Mouse (Mus musculus): ENCODE results near the gene Plekhj1. TPM values are rescaled to one million over a fixed set of nuclear protein-coding genes. Genes with fewer than 3 reads are reported as not detected.
"Not testable (repeated sequence)": the region's sequence is repeated elsewhere in the genome, so short reads cannot be mapped to it uniquely, and the experiment has no call there.

The Plekhj1 gene
- total RNA-seq, 2 experiments from 2014 or later: 21.4 to 23.1 TPM

GRCm38 (mm10) chr10:80827063-80827869 lies 28.8 kb upstream of the Plekhj1 start:
- intact Hi-C loops (cut with DNase I; ENCODE audit: low total_unique reads): loop anchor here (5.0 kb wide), 1 partner anchor 35 kb away; no protein-coding TSS in a partner anchor
- DNase-seq: no peak

GRCm38 (mm10) chr10:80826151-80827062 lies 28.0 kb upstream of the Plekhj1 start, which contains the start of gene Oaz1:
Gene Oaz1, plus strand, starts transcription at chr10:80826656.
- DNase-seq: peak; percentile 98
- intact Hi-C loops (cut with DNase I; ENCODE audit: low total_unique reads): loop anchor here (5.0 kb wide), 1 partner anchor 36 kb away; no protein-coding TSS in a partner anchor

GRCm38 (mm10) chr10:80824827-80825226 lies 26.4 kb upstream of the Plekhj1 start:
- intact Hi-C loops (cut with DNase I; ENCODE audit: low total_unique reads): loop anchor here (5.0 kb wide), 1 partner anchor 37 kb away; no protein-coding TSS in a partner anchor
- no peak for DNase-seq

DNA sequence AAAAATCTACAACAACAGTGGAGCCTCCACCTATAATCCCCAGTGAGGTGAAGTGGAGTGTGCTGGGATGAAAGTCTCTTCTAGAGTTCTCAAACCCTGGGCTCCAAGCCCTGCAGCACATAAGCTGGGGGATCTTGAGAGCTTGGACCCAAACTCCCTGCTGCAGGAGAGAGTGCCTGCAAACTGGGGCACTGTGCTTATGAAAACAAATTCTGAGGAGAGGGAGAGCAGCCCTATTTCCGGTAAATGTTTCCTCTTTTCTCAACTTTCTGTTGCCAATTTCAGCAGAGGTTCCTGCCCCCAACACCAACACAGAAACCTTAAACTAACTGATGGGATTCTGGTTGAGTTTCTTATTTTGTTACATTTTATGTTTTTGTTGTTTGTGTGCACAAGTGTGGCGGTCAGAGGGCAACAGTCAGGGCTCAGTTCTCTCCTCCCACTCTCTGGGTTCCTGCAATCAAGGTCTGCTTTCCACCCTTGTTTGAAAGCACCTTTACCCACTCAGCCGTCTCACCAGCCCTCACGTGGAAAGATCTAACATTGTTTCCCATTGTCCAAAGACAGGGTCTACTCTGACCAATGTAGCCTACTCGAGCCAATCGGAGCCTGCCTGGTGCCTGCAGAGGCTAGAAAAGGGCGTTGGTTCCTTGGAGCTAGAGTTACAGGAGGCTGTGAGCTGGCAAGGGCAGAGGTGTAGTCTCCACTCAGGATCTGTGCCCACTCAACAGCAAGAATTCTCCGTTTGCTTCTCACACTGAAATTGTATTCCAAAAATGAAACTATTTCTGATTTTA lies 25.6 kb upstream of the Plekhj1 start:
- intact Hi-C loops (cut with DNase I; ENCODE audit: low total_unique reads): loop anchor here (2.0 kb wide), 1 partner anchor 53 kb away; no protein-coding TSS in a partner anchor
- DNase-seq: no peak

- intact Hi-C loops (cut with DNase I; ENCODE audit: low total_unique reads): loop anchor here (2.0 kb wide), 1 partner anchor 53 kb away; no protein-coding TSS in a partner anchor
- no peak for DNase-seq
Measured at GRCm38 (mm10) chr10:80823316-80823715, 24.9 kb upstream of the Plekhj1 start.

DNA sequence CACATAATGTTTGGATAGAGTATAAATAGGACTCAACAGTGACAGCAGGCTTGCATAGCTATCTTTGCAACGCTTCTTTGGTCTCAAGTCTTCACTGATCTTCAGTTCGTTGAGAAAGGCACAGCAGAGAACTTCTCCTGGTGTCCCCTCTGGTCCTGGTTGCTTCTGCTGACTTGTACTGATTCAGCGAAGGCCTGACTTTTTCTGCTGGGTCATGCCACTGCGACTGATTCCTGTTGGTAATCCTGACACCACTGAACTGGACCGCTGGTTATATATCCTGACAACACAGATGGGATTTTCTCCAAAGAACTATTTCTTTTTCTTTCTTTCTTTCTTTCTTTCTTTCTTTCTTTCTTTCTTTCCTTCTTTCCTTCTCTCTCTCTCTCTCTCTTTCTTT lies 24.1 kb upstream of the Plekhj1 start:
- DNase-seq: no peak
- intact Hi-C loops (cut with DNase I; ENCODE audit: low total_unique reads): loop anchor here (2.0 kb wide), 1 partner anchor 54 kb away; no protein-coding TSS in a partner anchor

- DNase-seq: no peak
- intact Hi-C loops (cut with DNase I; ENCODE audit: low total_unique reads): loop anchor here (2.0 kb wide), 1 partner anchor 55 kb away; no protein-coding TSS in a partner anchor
Measured at GRCm38 (mm10) chr10:80821991-80822390, 23.6 kb upstream of the Plekhj1 start.

GRCm38 (mm10) chr10:80819406-80819805 lies 21.0 kb upstream of the Plekhj1 start:
- intact Hi-C loops (cut with DNase I; ENCODE audit: low total_unique reads): no loop called here
- no peak for DNase-seq

DNA sequence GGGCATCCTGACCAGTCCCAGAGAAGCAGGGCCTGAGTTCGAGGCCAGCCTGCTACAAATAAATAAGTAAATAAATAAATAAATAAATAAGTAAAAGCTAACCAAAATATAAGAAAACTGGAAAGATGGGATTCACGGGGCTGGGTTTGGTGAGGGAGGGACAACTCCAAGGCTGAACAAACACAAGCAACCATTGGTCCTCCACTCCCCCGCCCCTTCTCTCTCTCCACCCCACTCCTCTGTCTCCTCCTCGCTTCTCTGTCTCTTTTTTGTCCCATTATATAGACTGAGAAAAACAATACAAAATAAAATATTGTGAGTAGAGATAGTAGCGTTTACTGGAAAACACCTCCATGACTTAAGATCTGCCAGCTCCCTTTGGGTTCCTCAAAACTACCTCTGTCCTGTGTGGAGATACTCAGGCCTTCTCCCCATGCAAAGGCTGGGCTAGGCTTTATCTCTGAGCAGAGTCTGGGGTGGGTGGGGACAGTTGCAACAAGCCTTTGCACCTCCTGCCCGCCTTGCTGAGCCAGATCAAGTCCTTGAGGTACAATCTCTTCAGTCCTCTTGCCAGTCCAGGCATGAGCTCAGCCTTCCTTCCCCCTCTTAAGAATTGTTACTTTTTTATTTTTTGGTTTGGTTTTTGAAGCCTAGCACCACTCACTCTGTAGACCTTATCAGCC lies 20.3 kb upstream of the Plekhj1 start:
- intact Hi-C loops (cut with DNase I; ENCODE audit: low total_unique reads): no loop called here
- DNase-seq: no peak

- intact Hi-C loops (cut with DNase I; ENCODE audit: low total_unique reads); DNase-seq: not testable (repeated sequence)
Measured at GRCm38 (mm10) chr10:80817955-80818354, 19.5 kb upstream of the Plekhj1 start.

DNA sequence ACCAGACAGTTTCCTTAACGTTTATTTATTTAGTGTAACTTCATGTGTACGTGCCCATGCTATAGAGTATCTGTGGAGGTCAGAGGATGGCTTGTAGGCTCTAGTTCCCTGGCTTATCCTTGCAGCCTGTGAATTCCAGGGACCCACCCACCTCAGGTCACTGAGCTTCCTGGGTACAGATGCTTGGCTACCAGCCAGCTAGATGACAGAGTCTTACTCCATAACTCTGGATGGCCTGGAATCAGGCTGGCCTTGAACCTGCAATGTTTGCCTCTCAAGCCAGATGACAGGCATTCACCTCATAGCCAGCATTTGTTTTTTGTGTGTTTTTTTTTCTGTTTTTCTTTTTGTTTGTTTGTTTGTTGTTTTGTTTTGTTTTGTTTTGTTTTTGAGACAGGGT lies 18.7 kb upstream of the Plekhj1 start:
- no peak for DNase-seq
- intact Hi-C loops (cut with DNase I; ENCODE audit: low total_unique reads): no loop called here

- DNase-seq; intact Hi-C loops (cut with DNase I; ENCODE audit: low total_unique reads): not testable (repeated sequence)
Measured at GRCm38 (mm10) chr10:80816303-80816702, 17.9 kb upstream of the Plekhj1 start.

- no peak for DNase-seq
- intact Hi-C loops (cut with DNase I; ENCODE audit: low total_unique reads): no loop called here
Measured at GRCm38 (mm10) chr10:80814800-80815199, 16.4 kb upstream of the Plekhj1 start.

DNA sequence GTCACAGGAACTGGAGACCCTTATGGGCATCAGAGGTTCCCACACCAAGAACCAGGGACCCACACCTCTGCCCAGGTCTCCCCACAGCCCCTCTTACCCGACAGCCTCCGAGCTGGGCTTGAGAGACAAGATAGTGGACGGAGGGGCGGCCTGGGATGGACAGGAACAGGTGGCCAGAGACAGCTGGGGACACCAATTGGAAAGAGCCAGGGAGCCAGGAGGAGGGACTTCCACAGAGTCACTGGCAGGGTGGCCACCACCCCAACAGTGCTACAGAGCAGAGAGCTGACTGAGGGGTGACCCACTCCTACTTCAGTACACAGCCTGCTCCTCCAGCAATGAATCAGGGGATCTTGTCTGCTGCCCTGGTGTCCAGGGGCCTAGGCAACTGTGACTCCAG lies 14.9 kb upstream of the Plekhj1 start, which contains the start of gene Jsrp1:
Jsrp1 (minus strand) TSS at position 133 of the 400 bp plus-strand sequence.
- intact Hi-C loops (cut with DNase I; ENCODE audit: low total_unique reads): no loop called here
- peak; percentile 83 for DNase-seq

GRCm38 (mm10) chr10:80812391-80813041 lies 14.1 kb upstream of the Plekhj1 start:
- intact Hi-C loops (cut with DNase I; ENCODE audit: low total_unique reads): no loop called here
- DNase-seq: peak; percentile 41

DNA sequence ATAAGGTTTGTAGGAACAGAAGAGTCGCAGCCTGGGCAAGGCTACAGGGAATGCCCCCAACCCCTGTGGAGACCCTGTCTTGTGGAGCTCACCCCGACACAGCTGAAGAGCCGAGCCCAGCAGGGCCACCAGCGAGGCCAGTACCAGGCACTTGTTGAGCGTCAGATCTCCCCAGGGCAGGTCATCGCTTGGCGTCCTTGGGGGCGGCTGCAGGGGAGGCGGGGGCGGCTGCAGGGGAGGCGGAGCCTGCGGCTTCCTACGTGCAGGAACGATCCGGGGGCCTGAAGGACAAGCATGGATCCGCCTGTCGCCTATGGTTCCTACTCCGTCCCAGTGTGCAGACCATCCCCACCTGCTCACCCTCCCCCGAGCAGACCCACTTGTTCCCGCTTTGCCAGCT lies 11.7 kb upstream of the Plekhj1 start:
- intact Hi-C loops (cut with DNase I; ENCODE audit: low total_unique reads): no loop called here

DNA sequence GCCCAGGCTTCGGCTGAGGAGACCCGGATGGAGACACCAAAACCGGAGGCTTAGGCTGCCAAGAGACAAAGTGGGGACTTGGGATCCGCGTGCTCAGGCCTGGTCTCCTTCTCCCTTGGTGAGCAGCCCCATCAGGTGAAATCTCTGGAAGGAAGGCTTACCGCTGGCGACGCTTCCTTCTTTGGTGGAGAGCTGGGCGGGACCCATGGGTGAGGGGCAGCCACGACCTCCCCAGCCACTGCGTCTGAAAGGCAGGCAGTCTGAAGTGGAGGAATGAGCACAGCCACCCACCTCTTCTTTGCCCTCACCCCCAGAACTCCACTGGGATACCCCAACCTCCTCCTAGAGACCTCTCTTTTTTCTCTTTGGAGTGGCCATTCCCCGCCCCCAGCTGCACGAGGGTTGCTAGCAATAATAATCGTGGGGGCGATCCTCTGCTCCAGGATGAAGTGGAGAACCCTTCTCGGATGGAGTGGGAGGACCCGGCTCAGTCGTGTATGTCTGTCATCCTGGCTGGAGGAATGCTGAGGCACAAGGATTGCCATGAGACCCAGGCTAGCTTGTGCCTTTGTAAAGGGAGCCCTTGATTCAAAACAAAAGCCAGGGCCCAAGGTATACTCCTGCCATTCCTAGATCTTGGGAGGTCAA lies 10.7 kb upstream of the Plekhj1 start:
- DNase-seq: peak; percentile 3
- intact Hi-C loops (cut with DNase I; ENCODE audit: low total_unique reads): loop anchor here (10.0 kb wide), 1 partner anchor 186 kb away; no protein-coding TSS in a partner anchor

More for the DNA sequence above, 11.7 kb upstream of the Plekhj1 start:
- peak; percentile 11 for DNase-seq
